ENCODE assay signal across 21 mouse cellular contexts in genomic region chr14:21636548-21636947, GRCm38 (mm10).
DNase-seq lines count a peak whose midpoint lies in the region; TF ChIP-seq lines count a peak whose summit lies in the region.
"Had no signal": no experiment of that assay in that cellular context is flagged by ENCODE, and none has a peak within 500 bp of the region (broad histone marks: within the 10 kb centered on the region; RNA-seq: fewer than 3 reads in every experiment).

No protein-coding gene starts in this region.

- peak overlapping the region; percentile 46 for H3K27ac ChIP-seq in gastrocnemius, adult 2 months
- peak overlapping the region; percentile 45 for H3K27ac ChIP-seq in left cerebral cortex, adult 2 months
- H3K27ac ChIP-seq: embryonic facial prominence, embryonic 15.5 days; liver, embryonic 12.5 days; stomach, postnatal 0 days had no signal

- intact Hi-C loops in gastrocnemius, adult 2 months (cut with DNase I) = no loop called here
- intact Hi-C loops in left cerebral cortex, adult 2 months (cut with DNase I) = loop anchor here (5.0 kb wide), 1 partner anchor 114 kb away; no protein-coding TSS in a partner anchor

- no peak for TF ChIP-seq CTCF in gastrocnemius, adult 2 months (IDR thresholded peaks at IDR 0.05)
- no peak for TF ChIP-seq CTCF in left cerebral cortex, adult 2 months (IDR thresholded peaks at IDR 0.05)

- no peak overlapping the region for H3K4me3 ChIP-seq in gastrocnemius, adult 2 months
- no peak overlapping the region for H3K4me3 ChIP-seq in left cerebral cortex, adult 2 months
- H3K4me3 ChIP-seq: embryonic facial prominence, embryonic 15.5 days; limb, embryonic 12.5 days; liver, embryonic 12.5 days had no signal

- DNase-seq in gastrocnemius, adult 2 months = no peak
- no peak for DNase-seq in gastrocnemius, adult 18-20 months (ENCODE audit: low spot score)
- no peak for DNase-seq in left cerebral cortex, adult 2 months (ENCODE audit: extremely low spot score in 1 of 2, low spot score in 2 of 2)
- DNase-seq in left cerebral cortex, adult 18-20 months (ENCODE audit: low spot score in 2 of 2) = no peak
- peak; percentile 28 for DNase-seq in CD4-positive, CD25-positive, alpha-beta regulatory T cell, adult 2 months (ENCODE audit: low read depth, low spot score)
- peak; percentile 34 for DNase-seq in induced T-regulatory cell, adult 2 months (ENCODE audit: low read depth)
- DNase-seq in adrenal gland, postnatal 14 days = no peak
- DNase-seq in cerebellum, postnatal 14 days = no peak
- DNase-seq: adrenal gland, adult 8-10 months; cerebellum, postnatal 10 days; gastrocnemius, postnatal 14 days; heart, postnatal 36 days; kidney, adult 8-10 months; kidney, postnatal 25 days; lung, embryonic 14.5 days; lung, postnatal 36 days; thymus, postnatal 25 days had no signal

Comparison
In these comparisons a context has a peak if more than half of its experiments do, and no peak if none do; other contexts are left out.
1. DNase-seq: peak in CD4-positive, CD25-positive, alpha-beta regulatory T cell, adult 2 months (single experiment) and induced T-regulatory cell, adult 2 months (single experiment); none in gastrocnemius, adult 2 months (single experiment), gastrocnemius, adult 18-20 months (single experiment), left cerebral cortex, adult 2 months (0 of 2), left cerebral cortex, adult 18-20 months (0 of 2), adrenal gland, postnatal 14 days (single experiment) and cerebellum, postnatal 14 days (0 of 2).